Mouse (Mus musculus): ENCODE results near the gene Ndufs1.
A peak's percentile ranks its signal among the peaks of the same experiment; 100 is the strongest.
"Not testable (repeated sequence)": the region's sequence is repeated elsewhere in the genome, so short reads cannot be mapped to it uniquely, and the experiment has no call there.

Ndufs1 gene

GRCm38 (mm10) chr1:63182636-63183270 is 6.1 kb upstream of the Ndufs1 start:
- DNase-seq (ENCODE audit: low spot score in 2 of 2): peak in 1 of 2 experiments; percentile 52

DNA sequence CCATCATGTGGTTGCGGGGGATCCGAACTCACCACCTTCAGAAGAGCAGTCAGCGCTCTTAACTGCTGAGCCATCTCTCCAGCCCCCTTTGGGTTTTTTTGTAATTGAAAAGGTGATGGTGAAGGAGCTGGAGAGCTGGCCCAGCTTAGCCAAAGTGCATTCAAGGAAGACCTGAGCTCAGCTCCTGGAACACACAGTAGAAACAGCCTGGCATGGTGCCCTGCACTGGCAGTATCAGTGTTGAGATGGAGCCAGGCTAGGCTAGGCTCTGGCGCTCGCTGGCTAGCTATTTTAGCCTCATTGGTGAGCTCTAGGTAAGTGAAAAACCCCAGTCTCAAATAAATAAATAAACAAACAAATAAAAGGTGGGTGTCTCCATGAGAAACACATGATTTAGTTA is 5.6 kb upstream of the Ndufs1 start:
- DNase-seq (ENCODE audit: low spot score in 2 of 2): peak in 1 of 2 experiments; percentile 42

DNA sequence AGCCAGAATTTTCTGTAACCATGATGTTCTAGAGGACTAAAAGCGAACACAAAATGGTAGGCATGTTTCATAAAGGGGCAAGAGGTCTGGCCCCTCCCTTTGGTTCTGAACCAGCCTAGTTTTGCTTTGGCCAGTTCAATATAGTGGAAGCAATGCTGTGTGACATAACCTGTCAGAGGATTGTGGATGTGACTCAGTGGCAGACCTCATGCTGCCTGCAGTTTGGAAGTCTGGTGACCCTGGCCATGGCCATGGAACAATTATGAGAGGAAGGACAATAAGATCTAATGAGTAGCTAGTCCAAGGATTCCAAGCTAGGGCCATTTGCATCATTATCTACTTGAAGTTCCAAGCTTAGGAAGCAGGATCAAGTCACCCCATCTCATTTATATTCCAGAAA is 4.8 kb upstream of the Ndufs1 start:
- DNase-seq (ENCODE audit: low spot score in 2 of 2): no peak

GRCm38 (mm10) chr1:63181019-63181418 is 4.4 kb upstream of the Ndufs1 start:
- peak; percentile 86 to 88 for DNase-seq (ENCODE audit: low spot score in 2 of 2)

GRCm38 (mm10) chr1:63180575-63180974 is 3.9 kb upstream of the Ndufs1 start:
- DNase-seq (ENCODE audit: low spot score in 2 of 2): not testable (repeated sequence)

DNA sequence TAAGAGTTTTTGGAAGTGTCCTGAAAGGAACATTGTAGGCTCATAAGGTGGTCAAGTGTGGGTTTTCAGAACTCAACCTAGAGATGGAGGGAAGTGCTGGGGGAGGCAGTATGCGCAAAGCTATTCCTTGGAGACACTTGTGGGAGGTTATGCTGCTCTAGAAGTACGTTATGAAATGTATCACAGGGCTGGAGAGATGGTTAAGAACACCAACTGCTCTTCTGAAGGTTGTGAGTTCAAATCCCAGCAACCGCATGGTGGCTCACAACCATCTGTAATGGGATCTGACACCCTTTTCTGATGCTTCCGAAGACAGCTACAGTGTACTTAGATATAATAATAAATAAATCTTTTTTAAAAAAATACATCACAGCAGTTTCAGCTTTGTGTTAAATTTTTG is 3.5 kb upstream of the Ndufs1 start:
- no peak for DNase-seq (ENCODE audit: low spot score in 2 of 2)

DNA sequence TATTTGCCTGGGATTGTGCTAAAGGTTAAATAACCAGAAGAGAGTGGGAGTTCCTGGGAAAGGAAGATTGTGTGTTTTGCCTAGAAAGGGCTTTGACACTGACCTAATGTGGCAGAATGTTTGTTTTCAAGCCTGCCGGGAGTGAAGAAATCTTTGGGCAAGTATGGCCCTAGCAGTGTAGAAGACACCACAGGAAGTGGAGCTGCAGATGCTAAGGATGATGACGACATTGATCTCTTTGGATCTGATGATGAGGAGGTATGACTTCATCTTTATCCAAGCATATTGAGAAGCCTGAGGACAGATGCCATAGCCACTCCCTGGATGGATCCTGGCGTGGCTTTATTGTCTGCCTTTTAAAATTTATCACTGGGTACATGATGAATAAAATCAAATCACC is 1.7 kb upstream of the Ndufs1 start:
- no peak for DNase-seq (ENCODE audit: low spot score in 2 of 2)

GRCm38 (mm10) chr1:63176259-63176603 is 402 bp downstream of the Ndufs1 start:
- DNase-seq (ENCODE audit: low spot score in 2 of 2): no peak

GRCm38 (mm10) chr1:63175853-63176252 is 780 bp downstream of the Ndufs1 start:
- DNase-seq (ENCODE audit: low spot score in 2 of 2): no peak

- no peak for DNase-seq (ENCODE audit: low spot score in 2 of 2)
Observed at GRCm38 (mm10) chr1:63168638-63169037, 8.0 kb downstream of the Ndufs1 start.

- DNase-seq (ENCODE audit: low spot score in 2 of 2): no peak
Observed at GRCm38 (mm10) chr1:63140231-63140630, 36.4 kb downstream of the Ndufs1 start.

DNA sequence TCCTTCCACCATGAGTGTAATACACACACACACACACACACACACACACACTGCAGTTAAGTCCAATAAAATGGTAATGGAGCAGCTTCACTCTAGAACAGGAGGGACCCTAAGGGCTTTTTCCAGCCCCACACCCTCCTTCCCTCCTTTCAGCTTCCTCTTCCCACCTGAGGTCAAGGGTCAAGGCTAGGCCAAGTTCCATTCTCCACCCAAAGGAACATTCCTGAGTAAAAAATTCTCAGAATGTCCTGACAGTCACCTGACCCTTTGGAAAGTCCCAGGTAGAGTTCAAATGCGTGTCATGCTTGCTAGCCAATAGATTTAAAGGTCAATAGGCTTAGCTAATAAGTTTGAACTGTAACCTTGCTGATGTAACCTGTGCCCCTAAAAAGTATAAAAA is 38.0 kb downstream of the Ndufs1 start:
- DNase-seq (ENCODE audit: low spot score in 2 of 2): not testable (repeated sequence)

DNA sequence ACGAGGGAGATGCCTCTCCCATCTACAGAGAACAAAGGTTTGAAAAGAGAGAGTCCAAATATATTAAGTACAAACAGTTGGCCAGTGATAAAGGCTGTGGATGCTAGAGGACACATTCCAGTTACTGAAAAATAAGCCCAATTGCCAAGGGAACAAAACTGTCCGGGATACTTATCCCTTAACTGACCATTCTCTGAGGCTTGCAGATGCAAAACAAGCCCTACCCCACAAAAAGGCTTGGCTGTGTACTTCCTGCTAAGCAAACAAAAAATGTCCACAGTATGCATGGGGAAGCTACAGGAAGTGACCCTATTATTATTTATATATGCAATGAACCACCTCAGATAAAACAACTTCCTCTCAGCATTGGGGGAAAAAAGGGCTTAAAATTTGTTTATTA is 38.7 kb downstream of the Ndufs1 start:
- DNase-seq (ENCODE audit: low spot score in 2 of 2): no peak

GRCm38 (mm10) chr1:63134530-63134929 is 42.1 kb downstream of the Ndufs1 start:
- no peak for DNase-seq (ENCODE audit: low spot score in 2 of 2)

GRCm38 (mm10) chr1:63131766-63132165 is 44.9 kb downstream of the Ndufs1 start:
- DNase-seq (ENCODE audit: low spot score in 2 of 2): no peak

- no peak for DNase-seq (ENCODE audit: low spot score in 2 of 2)
Observed at GRCm38 (mm10) chr1:63130883-63131282, 45.8 kb downstream of the Ndufs1 start.

GRCm38 (mm10) chr1:63129857-63130690 is 46.6 kb downstream of the Ndufs1 start:
- DNase-seq (ENCODE audit: low spot score in 2 of 2): no peak

DNA sequence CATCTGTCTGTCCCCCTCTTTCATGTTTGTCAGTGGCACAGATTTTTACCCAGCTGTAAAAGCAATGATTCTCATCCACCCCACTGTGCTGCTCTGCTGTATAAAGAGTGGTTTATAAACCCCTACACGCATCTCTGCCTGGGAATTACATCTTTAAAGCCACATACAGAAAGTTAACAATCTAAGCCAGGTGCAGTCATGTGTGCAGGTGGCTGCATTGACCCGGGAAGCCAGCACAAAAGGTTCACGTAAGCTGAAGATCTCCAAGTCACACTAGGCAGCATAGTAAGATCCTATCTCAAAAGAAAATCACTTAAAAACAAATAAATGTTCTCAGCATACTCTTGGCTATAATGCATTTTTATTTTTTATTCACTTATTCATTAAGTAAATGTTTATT is 47.4 kb downstream of the Ndufs1 start:
- no peak for DNase-seq (ENCODE audit: low spot score in 2 of 2)

- DNase-seq (ENCODE audit: low spot score in 2 of 2): no peak
Observed at GRCm38 (mm10) chr1:63126206-63126605, 50.4 kb downstream of the Ndufs1 start.

- DNase-seq (ENCODE audit: low spot score in 2 of 2): no peak
Observed at GRCm38 (mm10) chr1:63123823-63124450, 52.7 kb downstream of the Ndufs1 start.

- no peak for DNase-seq (ENCODE audit: low spot score in 2 of 2)
Observed at GRCm38 (mm10) chr1:63122005-63122404, 54.6 kb downstream of the Ndufs1 start.

- no peak for DNase-seq (ENCODE audit: low spot score in 2 of 2)
Observed at GRCm38 (mm10) chr1:63120382-63120781, 56.3 kb downstream of the Ndufs1 start.

- no peak for DNase-seq (ENCODE audit: low spot score in 2 of 2)
Observed at GRCm38 (mm10) chr1:63119675-63120074, 57.0 kb downstream of the Ndufs1 start.

All from frontal cortex, postnatal 10 days (tissue).